Mouse (Mus musculus) right cerebral cortex, postnatal 4 days (tissue): ENCODE measurements around the gene Gm10300.

Experiments
- DNase-seq: peaks from one replicate; pipeline ENCODE4 v3.0.0-alpha.2; 2022

Gm10300 gene

DNA sequence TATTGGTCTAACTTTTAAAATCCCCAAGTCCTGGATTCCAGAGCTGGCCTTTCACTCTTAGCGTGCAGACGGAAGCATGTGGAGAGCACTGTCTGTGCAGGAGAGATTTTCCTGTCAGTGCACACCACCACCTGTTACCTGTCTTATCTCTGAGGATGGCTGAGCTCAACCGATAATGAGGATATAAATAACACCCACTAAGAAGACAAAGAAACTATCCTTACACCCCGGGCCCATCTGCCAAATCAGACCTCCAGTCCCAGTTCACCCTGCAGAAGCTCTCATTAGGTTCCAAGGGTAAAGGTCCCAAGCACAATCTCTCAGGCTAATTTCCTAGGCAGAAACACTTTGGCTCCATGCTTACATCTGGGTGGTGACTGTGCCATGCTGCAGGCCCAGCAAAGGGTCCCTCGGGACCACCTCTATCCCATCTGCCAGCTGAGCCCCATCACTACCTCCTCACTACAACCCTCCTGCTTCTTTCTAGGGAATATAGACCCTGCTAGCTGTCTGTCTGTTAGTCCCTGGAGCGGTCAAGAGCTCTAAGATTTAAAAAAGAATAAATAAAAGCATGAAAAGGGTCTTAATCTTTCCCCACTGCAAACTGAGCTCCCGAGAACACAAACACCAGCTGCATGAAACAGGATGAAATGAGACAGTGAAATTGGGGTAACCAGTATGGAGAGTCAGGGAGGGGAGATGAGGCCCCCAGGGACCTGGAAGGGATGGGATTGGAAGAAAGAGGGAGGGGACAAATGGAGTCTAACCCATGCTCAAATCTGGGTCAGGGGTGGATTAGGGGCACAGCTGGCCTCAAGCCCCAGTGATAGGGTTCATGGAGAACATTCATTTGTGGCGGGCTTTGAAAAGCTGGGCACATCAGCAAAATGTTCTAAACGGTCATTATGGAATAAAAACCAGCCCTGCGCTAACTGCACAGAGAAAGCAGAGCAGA is 22.9 kb upstream of the Gm10300 start:
- no peak for DNase-seq

DNA sequence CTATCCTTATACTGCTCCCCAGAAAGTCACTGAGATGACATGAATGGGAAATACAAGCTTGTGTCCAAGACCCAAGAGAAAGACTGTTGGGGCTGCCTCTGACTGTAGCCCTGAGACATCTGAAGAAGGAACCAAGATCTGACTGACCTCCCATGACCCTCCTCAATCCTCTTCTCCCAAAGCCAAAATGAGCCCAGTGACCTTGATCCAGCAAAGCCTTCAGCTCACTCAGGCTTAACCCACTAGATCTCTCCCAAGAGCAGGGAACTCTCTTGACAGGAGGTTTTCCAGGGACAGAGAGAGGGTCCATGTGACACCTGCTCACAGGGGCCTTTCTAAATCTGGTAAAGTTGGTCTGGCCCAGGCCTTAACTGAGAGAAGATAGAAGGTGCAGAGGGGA is 17.2 kb upstream of the Gm10300 start:
- no peak for DNase-seq

DNA sequence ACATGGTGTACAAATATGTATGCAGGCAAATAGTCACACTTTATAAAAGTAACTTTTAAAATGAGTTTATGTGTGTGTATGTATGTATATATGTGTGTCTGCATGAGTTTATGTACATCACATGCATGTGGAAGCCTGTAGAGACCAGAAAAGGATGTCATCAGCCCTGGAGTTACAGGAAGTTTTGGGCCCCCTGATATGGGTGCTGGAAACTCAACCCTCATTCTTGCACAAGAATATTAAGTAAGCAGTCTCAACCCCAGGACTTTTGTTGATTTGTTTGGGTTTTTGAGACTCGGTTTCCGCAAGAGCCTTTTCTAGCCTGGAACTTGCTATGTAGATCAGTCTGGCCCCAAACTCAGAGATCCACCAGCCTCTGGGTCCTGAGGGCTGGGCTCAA is 15.0 kb upstream of the Gm10300 start:
- no peak for DNase-seq

DNA sequence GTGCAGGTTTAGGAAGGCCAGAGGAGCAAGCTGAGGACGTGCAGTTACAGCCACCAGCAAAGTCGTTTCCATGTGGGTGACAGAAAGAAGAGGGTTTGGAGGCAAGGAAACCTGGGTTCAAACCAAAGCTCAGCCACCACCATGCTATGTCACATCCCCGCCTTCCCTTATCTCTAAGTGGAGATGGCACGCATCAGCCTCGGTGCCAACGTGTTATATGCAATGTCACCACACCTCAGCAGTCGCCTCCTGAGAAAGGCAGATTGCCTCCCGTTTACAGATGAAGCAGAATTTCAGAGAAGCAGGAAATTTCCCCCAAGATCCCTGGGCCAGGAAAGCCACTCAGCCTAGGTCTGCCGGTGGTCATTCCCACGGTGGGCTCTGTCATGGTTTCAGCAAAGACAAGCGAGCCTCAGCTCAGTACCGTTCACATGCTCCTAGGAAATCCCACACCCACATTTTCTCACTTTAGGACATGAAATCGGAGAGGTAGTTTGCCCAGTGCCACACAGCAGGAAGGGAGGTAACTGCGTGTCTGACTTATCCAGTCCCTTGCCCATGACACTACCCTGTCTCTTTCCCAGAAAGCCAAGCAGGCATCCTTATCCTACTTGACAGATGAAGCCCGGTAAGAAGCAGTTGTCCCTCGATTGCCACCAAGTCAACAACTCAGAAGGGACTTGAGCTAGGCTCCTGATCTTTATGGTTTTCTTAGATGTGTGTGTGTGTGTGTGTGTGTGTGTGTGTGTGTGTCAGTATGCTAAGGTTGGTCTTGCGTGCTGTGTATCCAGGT is 14.3 kb upstream of the Gm10300 start:
- no peak for DNase-seq

DNA sequence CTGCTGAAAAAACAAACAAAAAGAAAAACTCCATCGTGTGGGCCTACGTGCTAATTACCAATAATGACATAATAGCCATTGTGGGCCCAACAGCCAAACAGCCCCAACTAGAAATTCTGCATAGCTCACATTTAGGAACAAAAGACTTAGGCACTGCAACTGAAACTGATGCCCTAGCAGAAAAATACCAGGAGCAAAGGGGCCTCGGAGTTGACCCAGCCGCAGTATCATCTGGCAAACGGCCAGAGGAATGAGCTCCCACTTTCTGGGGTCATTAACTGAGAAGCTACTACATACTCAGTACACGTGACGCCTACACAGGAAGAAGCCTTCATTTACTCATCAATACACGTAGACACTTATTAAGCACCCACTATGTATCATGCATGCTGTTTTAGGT is 12.2 kb upstream of the Gm10300 start:
- no peak for DNase-seq

DNA sequence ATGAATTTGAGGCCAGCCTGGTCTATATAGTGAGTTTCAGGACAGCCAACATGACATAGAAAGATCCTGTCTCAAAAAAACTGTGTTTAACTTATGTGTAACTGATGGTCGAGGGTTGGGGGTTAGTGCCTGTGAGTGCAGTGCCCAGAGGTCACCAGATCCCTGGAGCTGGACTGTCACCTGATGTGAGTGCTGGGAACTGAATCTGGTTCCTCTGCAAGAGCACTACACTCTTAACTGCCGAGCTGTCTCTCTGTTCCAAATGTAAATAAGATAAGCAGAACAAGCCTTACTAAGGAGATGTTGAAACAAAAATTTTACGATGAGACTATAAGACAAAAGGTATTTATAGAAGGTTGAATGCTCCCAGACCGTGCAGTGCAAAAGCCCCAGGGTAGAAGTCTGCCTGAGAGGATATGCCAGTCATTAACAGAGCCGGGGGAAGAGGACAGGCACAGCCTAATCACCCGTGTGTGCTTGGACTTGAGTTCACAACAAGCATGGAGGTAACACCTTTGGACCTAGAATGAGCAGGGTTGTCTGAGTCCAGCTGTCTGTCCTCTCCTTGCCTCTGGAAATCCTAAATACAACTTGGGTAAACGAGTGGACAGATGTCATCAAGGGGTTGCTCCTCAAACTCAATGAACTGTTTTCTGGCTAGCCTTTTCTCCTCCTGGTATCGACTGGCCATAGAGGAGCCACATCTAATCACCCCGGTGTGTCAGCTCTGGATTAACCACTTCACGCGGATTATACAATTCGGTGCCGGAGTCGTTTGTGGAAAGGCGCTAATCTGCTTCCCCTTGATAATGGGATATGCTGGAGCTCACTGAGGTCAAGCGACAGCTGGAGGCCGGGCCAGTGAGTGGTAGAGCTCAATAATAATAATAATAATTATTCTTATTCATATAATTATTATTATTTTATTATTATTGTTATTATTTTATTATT is 11.3 kb upstream of the Gm10300 start:
- DNase-seq = no peak

DNA sequence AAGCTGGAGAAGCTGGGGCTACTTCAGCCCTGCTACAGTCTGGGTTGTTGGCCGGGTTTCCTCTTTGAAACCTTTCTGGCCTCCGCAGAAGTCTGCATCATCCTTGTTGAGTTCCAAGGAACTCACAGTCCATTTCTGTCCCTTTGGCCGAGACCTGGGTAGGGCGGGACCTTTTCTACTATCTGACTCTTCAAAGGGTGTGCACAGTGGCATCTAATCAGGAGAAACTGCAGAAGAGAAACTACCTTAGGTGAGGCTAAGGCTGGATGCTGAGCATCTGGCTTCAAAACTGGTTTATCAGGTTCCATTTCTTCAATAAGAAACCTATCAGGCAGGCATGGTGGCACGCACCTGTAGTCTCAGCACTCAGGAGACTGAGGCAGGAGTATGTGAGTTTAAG is 9.9 kb upstream of the Gm10300 start:
- no peak for DNase-seq

DNA sequence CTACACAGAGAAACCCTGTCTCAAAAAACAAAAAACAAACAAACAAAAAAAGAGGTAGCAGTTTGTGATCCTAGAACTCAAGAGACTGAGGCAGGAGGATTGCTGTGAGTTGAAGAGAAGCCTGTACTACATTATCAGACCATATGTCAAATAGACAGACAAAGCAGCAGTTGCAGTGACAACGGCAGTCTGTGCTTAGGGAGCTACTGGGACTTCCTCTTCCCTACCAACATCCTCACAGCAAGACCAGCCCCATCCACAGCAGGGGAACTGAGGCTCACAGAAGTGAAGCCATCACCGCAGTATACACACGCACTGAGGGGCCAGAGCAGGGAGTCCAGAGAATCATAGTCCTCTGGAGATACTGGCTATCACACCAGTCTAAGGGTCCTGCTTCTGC is 8.9 kb upstream of the Gm10300 start:
- no peak for DNase-seq

DNA sequence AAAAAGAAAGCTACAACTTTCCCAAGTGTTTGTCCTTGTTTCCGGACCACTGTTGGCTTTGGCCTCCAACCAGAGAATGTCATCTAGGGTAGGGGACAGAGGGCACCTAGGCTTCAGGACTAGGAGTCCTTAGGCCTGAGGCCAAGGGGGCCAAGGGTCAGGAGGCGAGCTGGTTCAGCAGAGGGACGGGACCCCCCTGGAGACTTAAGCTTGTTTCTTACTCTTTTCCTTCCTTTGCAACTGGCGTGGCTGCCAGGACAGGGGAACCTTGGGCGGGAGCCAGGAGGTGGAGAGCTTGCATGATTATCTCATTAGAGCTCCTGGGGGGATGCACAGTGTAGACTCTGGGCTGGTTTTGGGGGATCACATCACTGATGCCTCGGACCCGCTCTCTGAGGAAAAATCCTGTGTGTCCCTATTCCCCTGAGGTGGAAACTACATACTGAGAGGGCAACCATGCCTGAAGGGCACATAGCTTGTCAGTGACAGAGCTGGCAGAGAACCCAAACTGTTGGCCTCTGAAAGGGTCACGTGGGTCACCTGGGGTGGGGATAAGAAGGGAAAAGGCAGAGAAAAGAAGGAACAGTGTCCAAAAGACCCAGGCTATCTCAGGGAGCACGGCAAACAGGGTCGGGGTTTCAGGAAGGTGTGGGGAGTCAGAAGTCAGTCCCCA is 8.3 kb upstream of the Gm10300 start:
- peak; percentile 21 for DNase-seq

DNA sequence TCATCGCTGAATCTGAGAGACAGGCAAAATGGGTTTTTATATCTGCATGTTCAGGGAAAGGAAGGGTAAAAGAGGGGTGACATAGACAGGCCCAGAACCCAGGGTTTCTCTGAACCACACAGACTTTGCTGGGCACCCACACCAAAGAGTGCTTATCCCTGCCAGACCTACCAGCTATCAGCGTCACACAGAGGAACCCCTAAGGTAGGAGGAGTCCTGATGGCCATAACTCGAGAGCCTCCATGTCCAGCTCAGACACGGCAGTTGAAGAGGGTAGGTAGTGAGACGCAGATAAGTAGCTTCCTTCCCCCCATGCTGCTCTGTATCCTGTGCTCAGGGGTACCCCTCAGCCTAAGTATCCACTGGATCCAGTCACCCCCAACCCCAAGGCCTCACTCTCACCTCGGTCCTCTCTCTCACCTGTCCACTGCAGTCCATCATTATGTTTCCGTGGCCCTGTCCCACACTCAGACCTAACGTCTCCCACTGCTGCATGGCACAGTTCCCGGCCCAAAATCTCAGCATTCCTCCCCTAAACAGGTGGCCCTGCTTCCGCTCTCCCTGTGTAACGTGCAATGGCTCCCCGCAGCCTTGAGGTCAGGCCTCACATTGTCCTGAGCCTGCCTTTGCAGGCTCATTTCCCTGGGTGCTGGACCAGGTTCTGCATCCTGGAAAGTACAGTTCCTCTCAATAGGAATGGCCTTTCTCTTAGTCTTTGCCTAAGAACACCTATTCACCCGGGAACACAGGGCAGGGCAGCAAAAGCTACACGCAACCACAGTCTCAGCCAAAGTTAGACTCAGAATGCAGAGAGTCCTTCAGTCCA is 7.2 kb upstream of the Gm10300 start:
- no peak for DNase-seq

DNA sequence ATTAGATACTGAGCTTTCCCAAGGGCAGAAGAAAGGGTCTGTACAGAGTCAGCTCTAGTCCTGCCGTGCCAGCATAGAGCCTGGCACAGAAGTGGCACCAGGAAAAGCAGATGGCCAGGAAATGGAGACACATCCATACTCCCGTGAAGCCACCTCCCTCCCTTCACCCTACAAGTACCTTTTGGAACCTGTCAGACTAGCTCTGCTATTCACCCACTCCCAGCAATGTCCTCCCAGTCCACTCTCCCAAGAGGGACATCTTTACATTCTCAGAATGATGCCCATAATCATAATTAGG is 6.6 kb upstream of the Gm10300 start:
- DNase-seq = no peak

DNA sequence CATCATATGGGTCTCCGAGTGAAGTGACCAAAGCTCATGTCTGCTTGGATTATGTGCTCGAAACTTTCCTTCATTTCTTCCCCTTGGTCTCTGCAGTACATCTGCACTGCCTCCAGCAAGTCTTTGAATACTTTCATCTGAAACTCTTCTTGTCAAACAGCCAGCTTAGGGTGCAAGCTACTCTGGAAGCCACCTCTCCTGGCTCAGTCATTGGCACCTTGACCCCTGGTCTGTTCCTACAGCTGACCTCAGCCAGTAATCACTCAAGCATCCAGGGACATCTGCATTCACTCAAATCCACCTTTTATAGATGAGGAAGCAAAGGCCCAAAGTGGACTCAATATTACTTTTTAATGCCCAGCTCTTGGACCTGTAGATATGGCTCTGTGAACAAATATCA is 2.8 kb upstream of the Gm10300 start:
- no peak for DNase-seq

DNA sequence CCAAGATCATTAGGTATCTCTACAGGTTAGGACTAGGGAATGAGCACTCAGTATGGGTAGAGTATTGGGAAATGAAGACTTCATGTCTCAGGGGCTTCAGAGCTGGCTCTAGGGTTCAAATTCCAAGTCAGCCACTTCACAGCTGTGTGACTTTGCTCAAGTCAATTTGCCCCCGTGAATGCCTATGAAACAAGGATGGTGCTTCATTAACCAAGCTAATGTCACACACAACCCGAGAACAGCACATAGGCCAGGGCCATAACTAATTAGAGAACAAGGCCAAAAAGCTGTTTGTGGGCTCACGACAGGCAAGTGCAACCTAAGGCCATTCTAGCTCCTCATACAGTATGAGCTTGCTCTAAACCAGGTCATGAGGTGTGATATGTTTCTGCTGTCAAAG is 2.3 kb upstream of the Gm10300 start:
- no peak for DNase-seq

DNA sequence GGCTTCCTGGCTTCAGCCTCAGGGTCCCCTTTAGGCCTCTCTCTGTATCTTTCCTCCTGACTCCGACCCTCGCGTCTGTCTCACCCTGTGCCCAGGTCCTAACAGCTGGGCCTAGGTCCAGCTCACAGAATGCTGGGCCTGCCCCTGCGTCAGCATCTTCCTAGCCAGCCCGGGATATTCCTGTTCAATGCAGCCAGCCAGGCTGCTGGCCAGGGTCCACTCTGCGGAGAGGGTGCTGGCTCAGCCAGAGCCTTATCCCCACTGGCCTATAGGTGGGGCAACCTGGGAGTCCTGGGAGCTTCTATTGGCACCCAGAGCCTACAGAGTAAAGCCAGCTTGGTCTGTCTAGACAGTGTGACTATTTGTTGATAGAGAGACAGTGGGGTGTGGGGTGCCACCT is 1.6 kb upstream of the Gm10300 start:
- no peak for DNase-seq

DNA sequence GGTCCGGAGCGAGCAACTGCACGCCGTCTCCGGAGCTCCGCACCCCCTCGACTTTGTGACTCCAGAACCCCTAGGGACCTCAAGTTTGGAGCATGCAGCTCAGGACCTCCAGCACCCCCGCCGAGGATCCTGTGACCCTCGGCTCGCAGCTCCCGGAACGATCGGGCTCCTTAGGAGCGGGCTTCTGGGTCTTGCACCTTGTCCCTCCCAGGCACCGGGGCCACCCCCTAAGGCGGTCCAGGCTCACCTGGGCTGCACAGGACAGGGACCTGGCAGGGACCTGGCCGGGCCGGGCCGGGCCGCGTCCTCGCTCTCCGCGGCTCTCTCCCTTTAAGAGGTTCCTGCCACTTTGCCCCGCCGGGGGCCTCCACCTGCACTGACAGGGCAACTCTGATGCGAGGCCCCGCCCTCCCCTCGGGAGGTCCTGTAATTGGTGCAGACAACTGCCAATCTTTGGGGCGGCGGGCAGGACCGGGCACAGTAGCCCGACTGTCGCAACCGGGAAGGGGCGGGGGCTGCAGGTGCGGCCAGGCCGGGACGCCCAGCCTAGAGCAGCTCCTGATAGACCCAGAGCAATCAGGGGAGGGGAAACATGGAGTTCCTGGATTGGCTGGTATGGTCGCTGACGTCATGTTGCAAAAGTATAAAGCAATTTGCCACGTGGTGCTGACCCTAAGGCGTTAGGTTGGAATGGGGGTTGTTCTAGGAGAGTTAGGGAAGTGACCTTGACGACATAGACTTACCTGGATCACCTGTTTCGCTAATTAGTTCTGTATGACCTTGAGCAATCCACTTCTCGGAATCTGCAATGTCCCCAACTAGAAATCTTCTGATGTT is 654 bp downstream of the Gm10300 start, which contains the start of gene Epb41:
Epb41 (minus strand) TSS at position 389 of the 837 bp plus-strand sequence.
- DNase-seq = peak; percentile 83

DNA sequence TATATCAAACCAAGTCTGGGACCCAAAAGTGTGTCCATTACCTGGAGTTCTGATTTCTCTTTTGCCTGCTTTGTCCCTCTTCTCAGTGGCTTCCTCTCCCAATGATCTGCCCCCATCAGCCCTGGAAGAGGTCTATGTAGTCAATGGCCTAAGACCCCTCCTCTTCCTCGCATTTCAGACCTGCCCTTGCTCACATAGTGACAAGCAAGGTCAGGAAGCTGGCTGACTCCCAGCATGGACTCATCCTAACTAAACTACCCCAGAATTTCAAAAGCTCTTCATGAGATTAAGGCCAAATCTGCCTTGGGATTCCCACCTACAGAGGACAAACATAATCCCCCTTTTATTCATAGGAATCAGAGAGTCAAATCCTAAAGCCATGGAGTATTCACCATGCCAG is 1.3 kb downstream of the Gm10300 start:
- no peak for DNase-seq

DNA sequence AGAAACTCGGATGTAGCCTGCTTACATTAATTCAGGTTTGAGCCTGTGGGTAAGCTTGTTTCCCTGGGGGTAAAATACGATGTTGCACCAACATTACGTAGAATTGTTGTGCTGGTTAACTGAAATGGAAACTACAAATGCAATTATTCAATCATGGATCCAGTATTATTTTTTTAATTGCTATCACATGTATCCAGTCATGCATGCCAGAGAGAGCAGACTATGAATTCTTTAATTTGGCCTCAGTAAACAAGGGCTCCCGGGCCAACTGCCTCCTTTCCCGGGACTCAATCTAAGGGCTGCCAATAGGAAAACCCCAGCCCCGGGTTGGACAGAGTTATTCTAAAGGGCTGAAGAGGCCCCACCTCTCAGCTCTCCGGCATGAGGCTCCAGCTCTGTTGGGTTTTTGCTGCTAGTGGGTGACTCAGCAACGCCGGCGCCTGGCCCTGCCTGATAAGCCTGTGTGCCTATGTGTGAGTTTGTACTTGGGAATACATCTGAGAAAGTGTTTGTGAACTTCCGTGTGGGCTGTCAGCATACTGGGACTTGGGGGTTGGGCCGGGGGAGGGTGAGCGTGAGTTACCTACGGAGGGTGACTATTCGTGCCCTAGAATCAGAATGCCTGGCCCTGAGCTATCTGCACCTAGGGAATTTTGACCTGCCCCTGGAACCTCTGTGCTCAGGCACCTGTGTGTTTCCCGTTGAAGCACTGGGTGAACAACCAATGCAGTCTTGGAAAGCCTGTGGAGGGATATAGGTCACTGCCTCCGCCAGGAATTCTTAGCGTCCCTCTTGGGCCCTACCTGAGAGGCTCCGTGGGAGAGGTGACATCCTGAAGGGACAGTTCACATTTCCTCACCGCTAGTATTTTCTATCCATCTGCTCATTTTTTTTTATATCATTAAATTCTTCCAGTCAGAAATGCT is 2.2 kb downstream of the Gm10300 start:
- DNase-seq = no peak

DNA sequence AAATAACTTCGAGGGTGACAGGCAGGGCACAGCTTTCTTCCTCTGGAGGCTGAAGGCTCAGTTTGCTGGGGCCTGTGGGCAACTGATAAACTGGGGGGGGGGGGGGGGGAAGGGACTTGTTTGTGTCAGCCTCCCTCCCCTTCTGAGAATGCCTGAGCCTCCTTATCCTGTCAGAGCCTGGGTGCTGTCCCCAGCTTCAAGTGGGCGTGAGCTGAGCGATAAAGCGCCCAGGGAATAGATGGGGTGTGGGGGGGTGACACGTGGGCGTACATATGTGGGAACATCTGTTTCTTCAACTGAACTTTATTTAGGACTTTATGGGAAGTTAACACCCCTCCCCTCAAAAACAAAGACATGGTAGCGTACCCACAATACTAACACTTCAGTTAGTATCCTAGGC is 2.9 kb downstream of the Gm10300 start:
- no peak for DNase-seq

DNA sequence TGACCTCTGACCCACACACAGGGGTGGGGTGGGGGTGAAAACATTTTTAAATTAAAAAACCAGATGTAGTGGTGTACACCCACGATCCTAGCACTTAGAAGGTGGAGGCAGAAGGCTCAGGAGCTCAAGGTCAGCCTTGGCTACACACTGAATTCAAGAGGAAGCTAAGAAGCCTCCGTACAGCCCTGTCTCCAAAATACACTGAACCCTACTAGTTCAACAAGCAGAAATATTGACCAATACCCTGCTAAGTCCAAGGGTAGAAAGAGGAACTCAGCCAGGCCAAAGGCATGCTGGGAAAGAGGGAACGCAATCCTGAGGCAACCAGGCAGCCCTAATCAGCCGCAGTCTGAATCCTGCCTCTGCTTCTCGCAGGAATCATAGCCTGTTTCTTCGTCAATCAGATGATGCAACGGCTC is 3.8 kb downstream of the Gm10300 start:
- no peak for DNase-seq
